Mouse (Mus musculus): ENCODE data around the gene Atp5d.

DNA sequence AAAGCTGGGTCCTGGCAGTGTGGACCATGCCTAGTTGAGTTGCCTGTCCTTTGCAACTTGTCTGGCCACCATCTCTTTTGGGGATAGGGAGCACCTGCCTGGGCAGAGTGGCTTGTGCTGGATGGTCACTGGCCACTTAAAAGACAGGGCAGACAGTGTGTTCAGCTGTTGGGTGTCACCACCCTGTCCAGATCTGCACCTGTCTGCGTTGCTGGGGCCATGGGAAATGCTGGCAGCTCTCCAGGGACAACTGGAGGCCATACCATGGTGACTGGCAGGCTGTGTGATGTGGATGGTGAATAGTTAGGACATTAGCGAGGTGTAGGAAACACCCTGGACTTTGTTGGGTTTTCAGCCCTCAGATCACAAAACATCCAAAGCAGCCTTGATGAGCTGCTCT is 18.3 kb upstream of the Atp5d start:
- TF ChIP-seq CTCF (IDR thresholded peaks at IDR 0.05; ENCODE audit: borderline replicate concordance, control insufficient read depth, extremely low read depth, insufficient read depth, low read length, poor library complexity) (no peak), POLR2A (IDR thresholded peaks at IDR 0.05; ENCODE audit: control insufficient read depth, extremely low read depth, insufficient read depth, low read length, poor library complexity) (no peak)
